In the genomic region with DNA sequence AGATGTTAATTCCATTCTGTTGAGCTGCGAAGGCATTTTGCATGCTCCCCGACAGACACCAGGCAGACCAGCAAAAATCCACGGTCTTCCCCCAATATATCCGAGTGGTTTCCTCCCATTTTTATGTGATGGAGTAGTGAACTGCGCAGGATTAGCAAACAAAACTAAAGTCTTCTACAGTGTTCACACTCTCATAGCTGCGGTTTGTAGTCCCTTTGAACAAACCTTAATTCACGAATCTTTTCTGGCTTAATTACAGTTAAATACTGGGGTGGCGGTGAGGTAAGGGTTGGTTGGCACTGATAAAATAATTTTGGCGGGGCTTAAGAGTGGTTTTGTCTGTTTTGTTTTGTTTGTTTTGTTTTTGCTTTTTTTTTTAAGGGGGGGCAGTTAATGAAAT, we compare ENCODE assay signal across 7 mouse cellular contexts. TPM values are rescaled to one million over a fixed set of nuclear protein-coding genes. Genes with fewer than 3 reads are reported as not detected.
DNase-seq lines count a peak whose midpoint lies in the region; ATAC-seq lines count a peak whose summit lies in the region.

No protein-coding gene starts in this region.

- H3K9me3 ChIP-seq in lung, embryonic 15.5 days, result no peaks in the 10 kb centered on the region
- no peaks in the 10 kb centered on the region for H3K9me3 ChIP-seq in midbrain, embryonic 11.5 days (ENCODE audit: control insufficient read depth, low read length)

- peak overlapping the region; percentile 95 for H3K4me2 ChIP-seq in lung, embryonic 15.5 days
- H3K4me2 ChIP-seq in midbrain, embryonic 11.5 days, result peak overlapping the region; percentile 69

- no peak overlapping the region; the same call in 1 of the 2 replicates for H3K9ac ChIP-seq in lung, embryonic 15.5 days
- peak overlapping the region; percentile 39 for H3K9ac ChIP-seq in midbrain, embryonic 11.5 days (ENCODE audit: low read length)

- H3K27ac ChIP-seq in lung, embryonic 15.5 days, result peak overlapping the region; percentile 38
- no peak overlapping the region for H3K27ac ChIP-seq in midbrain, embryonic 11.5 days (ENCODE audit: low read depth, low read length)

- no peak for DNase-seq in lung, postnatal 25 days (ENCODE audit: low spot score)
- peak; percentile 24 for DNase-seq in forelimb bud, embryonic 11.5 days (ENCODE audit: low read depth, low spot score)
- DNase-seq in midbrain, embryonic 11.5 days (ENCODE audit: low spot score, missing footprints), result peak; percentile 92
- DNase-seq in ovary, adult 18-20 months (ENCODE audit: low spot score), result no peak
- DNase-seq in spleen, postnatal 4 days (ENCODE audit: low spot score in 2 of 2), result no peak
- DNase-seq in adrenal gland, adult (ENCODE audit: inconsistent age in 2 of 2, low spot score in 1 of 2), result no peak

- H3K4me3 ChIP-seq in lung, embryonic 15.5 days, result peak overlapping the region; percentile 70; the same call in 1 of the 2 replicates
- no peak overlapping the region for H3K4me3 ChIP-seq in midbrain, embryonic 11.5 days (ENCODE audit: low read depth, low read length)

- peaks cover 16% of the 10 kb centered on the region for H3K4me1 ChIP-seq in lung, embryonic 15.5 days
- peaks cover 18% of the 10 kb centered on the region for H3K4me1 ChIP-seq in midbrain, embryonic 11.5 days (ENCODE audit: control insufficient read depth, insufficient read depth, low read length)

- WGBS in lung, embryonic 15.5 days, result 46% methylated on average over 9 of the region's 9 CpGs
- WGBS in midbrain, embryonic 11.5 days, result 32% methylated on average over 9 of the region's 9 CpGs

- peaks cover 6% of the 10 kb centered on the region; the same call in 1 of the 2 replicates for H3K27me3 ChIP-seq in lung, embryonic 15.5 days
- H3K27me3 ChIP-seq in midbrain, embryonic 11.5 days (ENCODE audit: control insufficient read depth, insufficient read depth, low read length), result no peaks in the 10 kb centered on the region; the same call in 1 of the 2 replicates

- ATAC-seq in lung, embryonic 15.5 days (ENCODE audit: borderline replicate concordance, extremely low read depth, low FRiP score, low TSS enrichment), result no peak
- no peak for ATAC-seq in midbrain, embryonic 11.5 days (ENCODE audit: low FRiP score)

- H3K36me3 ChIP-seq in lung, embryonic 15.5 days, result no peaks in the 10 kb centered on the region
- no peaks in the 10 kb centered on the region for H3K36me3 ChIP-seq in midbrain, embryonic 11.5 days (ENCODE audit: control insufficient read depth, insufficient read depth, low read length)

RNA-seq across cellular contexts. Expression of a gene that starts 3.1 kb away (rescaled TPM):
- polyA plus RNA-seq in lung, embryonic 15.5 days (2015; fragmentation: Nextera tagmentation; extraction: Ambion mirVana), result 4.6 and 5.3 TPM in 2 replicates
- polyA plus RNA-seq in midbrain, embryonic 11.5 days (2014; fragmentation: Nextera tagmentation; extraction: Ambion mirVana), result 9.3 and 10.3 TPM in 2 replicates

Comparison
In these comparisons a context has a peak if more than half of its experiments do, and no peak if none do; other contexts are left out.
1. DNase-seq: peak in forelimb bud, embryonic 11.5 days (single experiment) and midbrain, embryonic 11.5 days (single experiment); none in lung, postnatal 25 days (single experiment), ovary, adult 18-20 months (single experiment), spleen, postnatal 4 days (0 of 2) and adrenal gland, adult (0 of 2).